Mouse (Mus musculus) erythroblast, embryonic 14.5 days (primary cell): ENCODE results near the gene Zfp524. TPM values are rescaled to one million over a fixed set of nuclear protein-coding genes. Genes with fewer than 3 reads are reported as not detected.
A peak's percentile ranks its signal among the peaks of the same experiment; 100 is the strongest.

Experiments
- H3K27me3 ChIP-seq: 2 replicates; pipeline ENCODE4 v1.6.1; 2012; ENCODE audit warnings: inconsistent platforms; ENCODE audit not compliant: control insufficient read depth
- H3K36me3 ChIP-seq: 2 replicates; pipeline ENCODE4 v1.6.1; 2012; ENCODE audit warnings: mild to moderate bottlenecking, inconsistent platforms; ENCODE audit not compliant: control insufficient read depth
- H3K4me1 ChIP-seq: 2 replicates; pipeline ENCODE4 v1.6.1; 2012; ENCODE audit warnings: inconsistent platforms; ENCODE audit not compliant: control insufficient read depth
- H3K4me3 ChIP-seq: replicated peaks from 2 replicates; pipeline ENCODE3; 2012; ENCODE audit warnings: moderate library complexity, mild to moderate bottlenecking, inconsistent platforms
- H3K9me3 ChIP-seq: 2 replicates; pipeline ENCODE4 v1.6.1; 2012; ENCODE audit warnings: low read length, inconsistent platforms, mixed read lengths; ENCODE audit not compliant: control insufficient read depth
- GATA1 ChIP-seq: IDR thresholded peaks from 2 replicates; pipeline ENCODE4 v1.6.1; 2012; ENCODE audit warnings: low read length, inconsistent platforms, mixed read lengths
- TAL1 ChIP-seq: IDR thresholded peaks from 3 replicates; pipeline ENCODE4 v1.6.1; 2012; ENCODE audit warnings: low read length, inconsistent platforms, mixed read lengths
- polyA plus RNA-seq: library from polyadenylated mRNA; stranded (reverse); fragments of >175 nt; gene quantifications from 2 replicates; pipeline ENCODE4 v1.2.3, GENCODE M21; 2012

The Zfp524 gene
- polyA plus RNA-seq, 1 experiment, result 6.2 TPM

DNA sequence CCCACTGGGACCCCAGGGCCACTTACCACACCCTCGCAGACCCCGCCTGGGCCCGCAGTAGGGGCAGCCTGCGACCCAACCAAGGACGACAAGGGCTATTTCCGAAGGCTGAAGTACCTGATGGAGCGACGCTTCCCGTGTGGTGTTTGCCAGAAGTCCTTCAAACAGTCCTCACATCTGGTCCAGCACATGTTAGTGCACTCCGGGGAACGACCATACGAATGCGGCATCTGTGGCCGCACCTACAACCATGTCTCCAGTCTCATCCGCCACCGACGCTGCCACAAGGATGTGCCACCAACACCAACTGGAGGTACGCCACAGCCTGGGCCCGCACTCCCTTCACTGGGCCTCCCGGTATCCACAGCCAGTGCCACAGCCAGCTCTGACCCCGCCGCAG is 15.3 kb downstream of the Zfp524 start:
- Histone ChIP-seq H3K36me3 (peaks cover 70% of the 10 kb centered on the region), H3K4me1 (no peaks in the 10 kb centered on the region), H3K4me3 (no peak overlapping the region), H3K27me3 (peaks cover 14% of the 10 kb centered on the region; the same call in 1 of the 2 replicates), H3K9me3 (peaks cover 35% of the 10 kb centered on the region)
- no peak for TF ChIP-seq GATA1
- no peak for TF ChIP-seq TAL1

DNA sequence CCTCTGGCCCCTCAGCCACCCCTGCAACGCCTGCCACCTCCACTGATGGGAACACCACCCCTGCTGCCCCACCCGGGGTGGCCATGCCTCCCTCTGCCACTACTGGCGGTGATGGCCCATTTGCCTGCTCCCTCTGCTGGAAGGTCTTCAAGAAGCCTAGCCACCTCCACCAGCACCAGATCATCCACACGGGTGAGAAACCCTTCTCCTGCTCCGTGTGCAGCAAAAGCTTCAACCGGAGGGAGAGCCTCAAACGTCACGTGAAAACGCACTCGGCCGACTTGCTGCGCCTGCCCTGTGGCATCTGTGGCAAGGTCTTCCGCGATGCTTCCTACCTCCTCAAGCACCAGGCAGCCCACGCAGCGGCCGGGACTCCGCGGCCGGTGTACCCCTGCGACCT is 15.7 kb downstream of the Zfp524 start:
- H3K4me3 ChIP-seq, result no peak overlapping the region
- H3K9me3 ChIP-seq, result peaks cover 35% of the 10 kb centered on the region
- no peaks in the 10 kb centered on the region for H3K4me1 ChIP-seq
- peaks cover 14% of the 10 kb centered on the region; the same call in 1 of the 2 replicates for H3K27me3 ChIP-seq
- H3K36me3 ChIP-seq, result peaks cover 67% of the 10 kb centered on the region
- no peak for TF ChIP-seq GATA1
- no peak for TF ChIP-seq TAL1

DNA sequence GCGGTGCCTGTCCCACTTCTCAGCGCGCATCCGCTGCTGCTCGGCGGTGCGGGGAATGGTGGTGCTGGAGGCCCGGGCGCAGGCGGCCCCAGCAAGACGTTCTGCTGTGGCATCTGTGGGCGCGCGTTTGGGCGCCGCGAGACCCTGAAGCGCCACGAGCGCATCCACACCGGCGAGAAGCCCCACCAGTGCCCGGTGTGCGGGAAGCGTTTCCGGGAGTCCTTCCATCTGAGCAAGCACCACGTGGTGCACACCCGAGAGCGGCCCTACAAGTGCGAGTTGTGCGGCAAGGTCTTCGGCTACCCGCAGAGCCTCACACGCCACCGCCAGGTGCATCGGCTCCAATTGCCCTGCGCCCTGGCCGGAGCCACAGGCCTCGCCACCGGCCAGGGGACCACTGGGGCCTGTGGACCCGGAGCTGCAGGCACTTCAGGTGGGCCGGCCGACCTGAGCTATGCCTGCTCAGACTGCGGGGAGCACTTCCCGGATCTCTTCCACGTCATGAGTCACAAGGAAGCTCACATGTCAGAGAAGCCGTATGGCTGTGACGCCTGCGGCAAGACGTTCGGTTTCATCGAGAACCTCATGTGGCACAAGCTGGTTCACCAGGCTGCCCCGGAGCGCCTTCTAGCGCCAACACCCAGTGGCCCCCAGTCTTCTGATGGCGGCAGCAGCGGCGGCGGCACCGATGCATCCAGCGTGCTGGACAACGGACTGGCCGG is 16.5 kb downstream of the Zfp524 start:
- H3K36me3 ChIP-seq, result peaks cover 71% of the 10 kb centered on the region
- H3K27me3 ChIP-seq, result peaks cover 14% of the 10 kb centered on the region; the same call in 1 of the 2 replicates
- no peak for TF ChIP-seq TAL1
- no peak for TF ChIP-seq GATA1
- no peak overlapping the region for H3K4me3 ChIP-seq
- peaks cover 1% of the 10 kb centered on the region; the same call in 1 of the 2 replicates for H3K4me1 ChIP-seq
- H3K9me3 ChIP-seq, result peaks cover 37% of the 10 kb centered on the region

DNA sequence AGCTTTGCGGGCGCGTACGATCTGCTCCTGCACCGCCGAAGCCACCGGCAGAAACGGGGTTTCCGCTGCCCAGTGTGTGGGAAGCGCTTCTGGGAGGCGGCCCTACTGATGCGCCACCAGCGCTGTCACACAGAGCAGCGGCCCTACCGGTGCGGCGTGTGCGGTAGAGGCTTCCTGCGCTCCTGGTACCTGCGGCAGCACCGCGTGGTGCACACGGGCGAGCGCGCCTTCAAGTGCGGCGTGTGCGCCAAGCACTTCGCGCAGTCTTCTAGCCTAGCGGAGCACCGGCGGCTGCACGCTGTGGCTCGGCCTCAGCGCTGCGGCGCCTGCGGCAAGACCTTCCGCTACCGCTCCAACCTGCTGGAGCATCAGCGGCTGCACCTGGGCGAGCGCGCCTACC is 17.3 kb downstream of the Zfp524 start:
- TF ChIP-seq TAL1, result no peak
- TF ChIP-seq GATA1, result no peak
- Histone ChIP-seq H3K27me3 (peaks cover 14% of the 10 kb centered on the region; the same call in 1 of the 2 replicates), H3K4me1 (peaks cover 2% of the 10 kb centered on the region; the same call in 1 of the 2 replicates), H3K4me3 (no peak overlapping the region), H3K9me3 (peaks cover 41% of the 10 kb centered on the region), H3K36me3 (peaks cover 75% of the 10 kb centered on the region)

DNA sequence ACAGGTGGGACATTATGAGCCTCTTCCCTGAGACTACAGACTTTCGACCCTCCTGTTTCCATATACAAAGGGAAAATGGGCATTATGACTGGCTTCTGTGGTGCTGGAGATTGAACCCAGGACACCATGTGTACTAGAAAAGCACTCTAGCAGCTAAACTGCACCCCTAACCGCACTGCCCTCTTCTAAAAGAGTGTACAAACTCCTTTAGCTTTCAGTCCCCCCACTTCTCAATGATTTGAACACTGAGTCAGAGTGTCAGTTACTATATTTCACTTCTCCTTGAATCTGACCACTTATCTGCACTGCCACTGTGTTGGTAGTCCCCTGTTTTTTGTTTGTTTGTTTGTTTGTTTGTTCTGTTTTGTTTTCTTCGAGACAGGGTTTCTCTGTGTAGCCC is 19.6 kb downstream of the Zfp524 start, which contains the start of gene 4632433K11Rik:
4632433K11Rik (plus strand) TSS at position 301 of the 400 bp plus-strand sequence.
- Histone ChIP-seq H3K4me1 (peaks cover 19% of the 10 kb centered on the region), H3K36me3 (peaks cover 62% of the 10 kb centered on the region), H3K4me3 (no peak within 1 kb of the TSS), H3K9me3 (peaks cover 39% of the 10 kb centered on the region), H3K27me3 (peaks cover 14% of the 10 kb centered on the region; the same call in 1 of the 2 replicates)
- TF ChIP-seq TAL1 (no peak), GATA1 (no peak)

DNA sequence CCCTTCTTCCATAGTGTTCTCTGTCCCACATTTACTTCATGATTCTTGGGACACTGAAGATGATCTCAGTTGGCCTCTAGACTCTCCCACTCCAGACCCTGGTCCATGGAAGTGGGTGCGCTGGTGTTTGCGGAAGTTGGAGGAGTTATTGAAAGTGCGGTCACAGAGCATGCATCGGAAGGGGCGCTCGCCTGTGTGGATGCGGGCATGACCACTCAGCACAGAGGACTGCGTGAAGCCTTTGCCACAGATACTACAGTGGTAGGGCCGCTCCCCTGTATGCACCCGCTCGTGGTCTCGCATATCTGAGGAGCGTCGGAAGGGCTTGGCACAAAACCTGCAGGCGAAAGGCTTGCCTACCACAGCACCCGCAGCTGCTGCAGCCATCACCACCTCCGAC is 21.4 kb downstream of the Zfp524 start:
- H3K4me1 ChIP-seq, result peaks cover 27% of the 10 kb centered on the region
- H3K9me3 ChIP-seq, result peaks cover 22% of the 10 kb centered on the region
- H3K4me3 ChIP-seq, result no peak overlapping the region
- peaks cover 44% of the 10 kb centered on the region for H3K36me3 ChIP-seq
- TF ChIP-seq GATA1 (no peak), TAL1 (no peak)
- H3K27me3 ChIP-seq, result peaks cover 2% of the 10 kb centered on the region; the same call in 1 of the 2 replicates

DNA sequence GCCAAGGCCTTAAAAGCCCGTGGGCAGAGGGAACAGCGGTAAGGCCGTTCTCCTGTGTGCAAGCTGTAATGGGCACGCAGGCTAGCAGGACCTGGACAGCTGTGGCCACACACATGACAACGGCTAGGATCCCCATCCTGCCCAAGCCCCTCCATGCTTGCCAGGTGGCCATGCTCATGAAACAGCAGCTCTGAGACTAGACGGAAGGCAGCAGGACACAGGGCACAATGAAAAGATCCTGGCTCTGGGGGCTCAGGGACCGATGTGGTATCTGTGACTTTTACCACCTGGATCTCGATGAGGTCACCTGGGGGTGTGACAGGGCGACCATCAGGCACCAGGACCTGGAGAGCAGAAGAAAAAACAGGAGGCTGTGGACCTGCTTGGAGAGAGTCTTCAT is 21.9 kb downstream of the Zfp524 start:
- Histone ChIP-seq H3K36me3 (peaks cover 39% of the 10 kb centered on the region), H3K4me1 (peaks cover 27% of the 10 kb centered on the region), H3K27me3 (no peaks in the 10 kb centered on the region; the same call in 1 of the 2 replicates), H3K9me3 (peaks cover 17% of the 10 kb centered on the region), H3K4me3 (no peak overlapping the region)
- TF ChIP-seq TAL1 (no peak), GATA1 (no peak)

DNA sequence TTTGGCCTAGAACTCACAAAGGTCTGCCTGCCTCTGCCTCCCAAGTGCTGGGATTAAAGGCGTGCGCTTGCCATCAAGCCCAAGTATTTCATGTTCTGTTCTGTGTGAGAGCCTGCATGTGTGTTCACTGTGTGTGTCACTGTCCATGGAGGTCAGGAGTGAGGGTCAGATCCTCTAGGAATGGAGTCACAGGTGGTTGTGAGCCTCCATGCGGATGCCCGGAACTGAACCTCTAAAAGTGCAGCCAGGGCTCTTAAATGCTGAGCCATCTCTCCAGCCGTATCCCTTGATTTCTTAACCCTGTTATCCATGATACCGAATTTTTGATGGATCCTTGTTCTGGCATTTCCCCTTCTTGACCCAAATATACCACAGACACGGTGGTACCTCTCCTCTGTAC is 22.8 kb downstream of the Zfp524 start:
- TF ChIP-seq TAL1, result no peak
- TF ChIP-seq GATA1, result no peak
- Histone ChIP-seq H3K9me3 (peaks cover 8% of the 10 kb centered on the region), H3K4me1 (peaks cover 27% of the 10 kb centered on the region), H3K27me3 (no peaks in the 10 kb centered on the region), H3K4me3 (no peak overlapping the region), H3K36me3 (peaks cover 30% of the 10 kb centered on the region)

DNA sequence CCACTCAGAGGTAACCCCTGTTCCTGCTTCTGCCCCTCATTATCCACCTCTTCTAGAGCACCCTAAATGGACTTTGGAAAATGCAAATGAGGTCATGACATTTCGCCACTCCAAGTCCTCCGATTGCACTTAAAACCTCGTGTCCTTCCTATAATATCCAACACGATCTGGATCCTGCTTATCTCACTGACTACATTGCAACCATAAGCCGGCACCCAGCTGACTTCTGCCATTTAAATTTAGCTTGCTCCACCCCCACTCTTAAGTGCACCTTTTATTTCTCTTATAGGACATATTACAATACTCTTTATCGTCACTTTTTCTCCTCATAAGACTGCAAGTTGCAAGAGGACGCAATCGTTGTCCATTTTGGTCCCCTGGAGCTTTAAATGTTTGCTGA is 23.3 kb downstream of the Zfp524 start:
- TF ChIP-seq TAL1 (no peak), GATA1 (no peak)
- Histone ChIP-seq H3K4me1 (peaks cover 27% of the 10 kb centered on the region), H3K27me3 (no peaks in the 10 kb centered on the region), H3K36me3 (peaks cover 26% of the 10 kb centered on the region), H3K9me3 (peaks cover 5% of the 10 kb centered on the region; the same call in 1 of the 2 replicates), H3K4me3 (peak overlapping the region; percentile 88)
